Mouse (Mus musculus): ENCODE data around the gene Gpx3. TPM values are rescaled to one million over a fixed set of nuclear protein-coding genes. Genes with fewer than 3 reads are reported as not detected.
A peak's percentile ranks its signal among the peaks of the same experiment; 100 is the strongest.

Gpx3 gene
- polyA plus RNA-seq, 1 experiment from 2014 or later: 67.9 TPM

- Histone ChIP-seq H3K27me3 (ENCODE audit: control insufficient read depth, insufficient read depth, low read length) (no peaks in the 10 kb centered on the region), H3K4me3 (ENCODE audit: low read depth, low read length) (peak within 1 kb of the TSS; percentile 83), H3K9ac (replicated peaks; ENCODE audit: low read depth, low read length) (peak within 1 kb of the TSS; percentile 99), H3K4me2 (ENCODE audit: low read depth, low read length) (peak within 1 kb of the TSS; percentile 60), H3K4me1 (ENCODE audit: control insufficient read depth, insufficient read depth, low read length) (peaks cover 23% of the 10 kb centered on the region), H3K9me3 (ENCODE audit: control insufficient read depth, low read length) (no peaks in the 10 kb centered on the region), H3K36me3 (ENCODE audit: control insufficient read depth, insufficient read depth, low read length) (peaks cover 10% of the 10 kb centered on the region), H3K27ac (ENCODE audit: low read depth, low read length) (peak within 1 kb of the TSS; percentile 89)
- WGBS: under 1% methylated on average over 106 of the region's 107 CpGs
- peak; percentile 83 for ATAC-seq (ENCODE audit: low read depth)
These were observed 35.9 kb upstream of the Gpx3 start, which contains the start of gene Hint1 for GRCm38 (mm10) chr11:54866119-54867048. Gene Hint1, plus strand, starts transcription at chr11:54866383.

- Histone ChIP-seq H3K27me3 (ENCODE audit: control insufficient read depth, insufficient read depth, low read length) (no peaks in the 10 kb centered on the region), H3K36me3 (ENCODE audit: control insufficient read depth, insufficient read depth, low read length) (peaks cover 16% of the 10 kb centered on the region), H3K4me1 (ENCODE audit: control insufficient read depth, insufficient read depth, low read length) (peaks cover 23% of the 10 kb centered on the region), H3K9ac (replicated peaks; ENCODE audit: low read depth, low read length) (peak overlapping the region; percentile 99), H3K27ac (ENCODE audit: low read depth, low read length) (peak overlapping the region; percentile 89), H3K9me3 (ENCODE audit: control insufficient read depth, low read length) (no peaks in the 10 kb centered on the region), H3K4me2 (ENCODE audit: low read depth, low read length) (peak overlapping the region; percentile 60), H3K4me3 (ENCODE audit: low read depth, low read length) (peak overlapping the region; percentile 83)
- WGBS: 1% methylated on average over 5 of the region's 5 CpGs
- ATAC-seq (ENCODE audit: low read depth): no peak; the same call in 1 of the 2 replicates
These were observed 35.2 kb upstream of the Gpx3 start for GRCm38 (mm10) chr11:54867049-54867385.

GRCm38 (mm10) chr11:54867903-54868434, 34.3 kb upstream of the Gpx3 start:
- peaks cover 23% of the 10 kb centered on the region for H3K4me1 ChIP-seq (ENCODE audit: control insufficient read depth, insufficient read depth, low read length)
- no peak overlapping the region for H3K9ac ChIP-seq (replicated peaks; ENCODE audit: low read depth, low read length)
- peaks cover 20% of the 10 kb centered on the region for H3K36me3 ChIP-seq (ENCODE audit: control insufficient read depth, insufficient read depth, low read length)
- H3K4me2 ChIP-seq (ENCODE audit: low read depth, low read length): peak overlapping the region; percentile 60
- 93% methylated on average over 3 of the region's 3 CpGs for WGBS
- H3K27ac ChIP-seq (ENCODE audit: low read depth, low read length): no peak overlapping the region
- no peaks in the 10 kb centered on the region for H3K27me3 ChIP-seq (ENCODE audit: control insufficient read depth, insufficient read depth, low read length)
- H3K9me3 ChIP-seq (ENCODE audit: control insufficient read depth, low read length): no peaks in the 10 kb centered on the region
- no peak for ATAC-seq (ENCODE audit: low read depth)
- H3K4me3 ChIP-seq (ENCODE audit: low read depth, low read length): peak overlapping the region; percentile 83

GRCm38 (mm10) chr11:54868445-54868844, 33.8 kb upstream of the Gpx3 start:
- Histone ChIP-seq H3K9me3 (ENCODE audit: control insufficient read depth, low read length) (no peaks in the 10 kb centered on the region), H3K9ac (replicated peaks; ENCODE audit: low read depth, low read length) (no peak overlapping the region), H3K4me3 (ENCODE audit: low read depth, low read length) (no peak overlapping the region), H3K4me1 (ENCODE audit: control insufficient read depth, insufficient read depth, low read length) (peaks cover 23% of the 10 kb centered on the region), H3K27me3 (ENCODE audit: control insufficient read depth, insufficient read depth, low read length) (no peaks in the 10 kb centered on the region), H3K36me3 (ENCODE audit: control insufficient read depth, insufficient read depth, low read length) (peaks cover 22% of the 10 kb centered on the region), H3K4me2 (ENCODE audit: low read depth, low read length) (no peak overlapping the region), H3K27ac (ENCODE audit: low read depth, low read length) (no peak overlapping the region)
- no peak for ATAC-seq (ENCODE audit: low read depth)
- 83% methylated on average over 2 of the region's 2 CpGs for WGBS

GRCm38 (mm10) chr11:54869318-54869717, 32.9 kb upstream of the Gpx3 start:
- Histone ChIP-seq H3K4me3 (ENCODE audit: low read depth, low read length) (no peak overlapping the region), H3K9me3 (ENCODE audit: control insufficient read depth, low read length) (no peaks in the 10 kb centered on the region), H3K9ac (replicated peaks; ENCODE audit: low read depth, low read length) (no peak overlapping the region), H3K27me3 (ENCODE audit: control insufficient read depth, insufficient read depth, low read length) (no peaks in the 10 kb centered on the region), H3K4me1 (ENCODE audit: control insufficient read depth, insufficient read depth, low read length) (peaks cover 23% of the 10 kb centered on the region), H3K27ac (ENCODE audit: low read depth, low read length) (no peak overlapping the region), H3K36me3 (ENCODE audit: control insufficient read depth, insufficient read depth, low read length) (peaks cover 31% of the 10 kb centered on the region), H3K4me2 (ENCODE audit: low read depth, low read length) (no peak overlapping the region)
- WGBS: 72% methylated on average over 3 of the region's 3 CpGs
- no peak for ATAC-seq (ENCODE audit: low read depth)

- WGBS: 71% methylated on average over 7 of the region's 7 CpGs
- H3K4me1 ChIP-seq (ENCODE audit: control insufficient read depth, insufficient read depth, low read length): peaks cover 17% of the 10 kb centered on the region
- H3K4me2 ChIP-seq (ENCODE audit: low read depth, low read length): no peak overlapping the region
- H3K27ac ChIP-seq (ENCODE audit: low read depth, low read length): 0 out of 2 replicates have a peak overlapping the region, but pooled peaks have one; percentile 22
- peaks cover 31% of the 10 kb centered on the region for H3K36me3 ChIP-seq (ENCODE audit: control insufficient read depth, insufficient read depth, low read length)
- H3K9me3 ChIP-seq (ENCODE audit: control insufficient read depth, low read length): no peaks in the 10 kb centered on the region
- H3K4me3 ChIP-seq (ENCODE audit: low read depth, low read length): no peak overlapping the region
- no peak overlapping the region for H3K9ac ChIP-seq (replicated peaks; ENCODE audit: low read depth, low read length)
- ATAC-seq (ENCODE audit: low read depth): peak; percentile 60; the same call in 1 of the 2 replicates
- H3K27me3 ChIP-seq (ENCODE audit: control insufficient read depth, insufficient read depth, low read length): no peaks in the 10 kb centered on the region
These were observed 30.3 kb upstream of the Gpx3 start for GRCm38 (mm10) chr11:54871831-54872537.

GRCm38 (mm10) chr11:54876031-54876430, 26.2 kb upstream of the Gpx3 start:
- no peak overlapping the region for H3K27ac ChIP-seq (ENCODE audit: low read depth, low read length)
- no peak for ATAC-seq (ENCODE audit: low read depth)
- H3K36me3 ChIP-seq (ENCODE audit: control insufficient read depth, insufficient read depth, low read length): peaks cover 25% of the 10 kb centered on the region
- H3K27me3 ChIP-seq (ENCODE audit: control insufficient read depth, insufficient read depth, low read length): no peaks in the 10 kb centered on the region
- WGBS: 94% methylated on average over 5 of the region's 5 CpGs
- no peak overlapping the region for H3K4me3 ChIP-seq (ENCODE audit: low read depth, low read length)
- no peak overlapping the region for H3K4me2 ChIP-seq (ENCODE audit: low read depth, low read length)
- no peak overlapping the region for H3K9ac ChIP-seq (replicated peaks; ENCODE audit: low read depth, low read length)
- H3K4me1 ChIP-seq (ENCODE audit: control insufficient read depth, insufficient read depth, low read length): no peaks in the 10 kb centered on the region
- H3K9me3 ChIP-seq (ENCODE audit: control insufficient read depth, low read length): no peaks in the 10 kb centered on the region

GRCm38 (mm10) chr11:54878893-54879292, 23.4 kb upstream of the Gpx3 start:
- H3K9me3 ChIP-seq (ENCODE audit: control insufficient read depth, low read length): no peaks in the 10 kb centered on the region
- no peak overlapping the region for H3K9ac ChIP-seq (replicated peaks; ENCODE audit: low read depth, low read length)
- H3K4me2 ChIP-seq (ENCODE audit: low read depth, low read length): no peak overlapping the region
- H3K36me3 ChIP-seq (ENCODE audit: control insufficient read depth, insufficient read depth, low read length): peaks cover 5% of the 10 kb centered on the region; the same call in 1 of the 2 replicates
- H3K27ac ChIP-seq (ENCODE audit: low read depth, low read length): no peak overlapping the region
- no peak for ATAC-seq (ENCODE audit: low read depth)
- no peaks in the 10 kb centered on the region for H3K4me1 ChIP-seq (ENCODE audit: control insufficient read depth, insufficient read depth, low read length)
- H3K4me3 ChIP-seq (ENCODE audit: low read depth, low read length): no peak overlapping the region
- 91% methylated on average over 6 of the region's 6 CpGs for WGBS
- no peaks in the 10 kb centered on the region for H3K27me3 ChIP-seq (ENCODE audit: control insufficient read depth, insufficient read depth, low read length)

All from neural tube, embryonic 14.5 days (tissue).